ENCODE assay signal across 11 mouse cellular contexts in the genomic region with DNA sequence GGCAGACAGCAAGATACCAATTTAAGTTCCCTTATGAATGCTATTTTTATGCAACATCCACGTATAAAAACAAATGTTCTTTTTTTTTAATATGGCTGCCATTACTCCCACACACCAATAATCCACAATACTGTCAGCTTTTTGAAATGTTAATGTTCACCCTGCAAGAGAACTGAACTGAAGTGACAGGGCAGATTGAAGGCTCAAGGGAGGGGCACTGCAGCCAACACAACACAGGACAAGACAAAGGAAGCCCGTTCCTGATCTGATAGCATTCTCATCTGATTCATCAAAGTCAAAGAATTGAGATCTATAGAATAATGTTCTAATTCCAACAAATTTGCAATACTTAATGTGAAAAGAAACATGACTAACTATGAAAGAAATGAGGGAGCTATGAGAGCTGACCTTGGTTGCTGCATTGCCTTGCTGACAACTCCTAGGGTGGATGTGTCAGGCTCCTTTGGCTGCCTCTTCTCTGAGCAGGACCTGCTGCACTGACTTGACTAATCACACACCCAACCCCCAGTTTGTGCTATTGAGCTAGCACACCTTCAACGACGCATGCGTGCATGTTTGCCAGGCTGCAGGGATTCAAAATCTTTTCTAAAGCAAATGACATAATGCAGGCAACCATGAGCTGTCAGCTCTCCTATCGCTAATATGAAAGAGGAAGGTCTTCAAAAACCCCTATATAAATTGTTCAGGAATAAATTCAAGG. TPM values are rescaled to one million over a fixed set of nuclear protein-coding genes. Genes with fewer than 3 reads are reported as not detected.
A peak's percentile ranks its signal among the peaks of the same experiment; 100 is the strongest.
DNase-seq lines count a peak whose midpoint lies in the region; ATAC-seq and TF ChIP-seq lines count a peak whose summit lies in the region.
"Had no signal": no experiment of that assay in that cellular context is flagged by ENCODE, and none has a peak within 500 bp of the region (broad histone marks: within the 10 kb centered on the region; RNA-seq: fewer than 3 reads in every experiment).

No protein-coding gene starts in this region.

- H3K9ac ChIP-seq in midbrain, embryonic 14.5 days (replicated peaks; ENCODE audit: low read length): peak overlapping the region; percentile 21; the same call in 1 of the 2 replicates
- no peak overlapping the region for H3K9ac ChIP-seq in stomach, postnatal 0 days (ENCODE audit: low read length)

- no peaks in the 10 kb centered on the region for H3K9me3 ChIP-seq in midbrain, embryonic 14.5 days (ENCODE audit: control insufficient read depth, low read length)
- no peaks in the 10 kb centered on the region for H3K9me3 ChIP-seq in stomach, postnatal 0 days (ENCODE audit: control insufficient read depth, low read length)

- H3K27ac ChIP-seq in midbrain, embryonic 14.5 days (replicated peaks; ENCODE audit: low read depth, low read length): peak overlapping the region; percentile 73
- no peak overlapping the region for H3K27ac ChIP-seq in stomach, postnatal 0 days (replicated peaks)
- H3K27ac ChIP-seq: kidney, postnatal 0 days had no signal

- peak overlapping the region; percentile 35 for H3K4me2 ChIP-seq in midbrain, embryonic 14.5 days (ENCODE audit: low read length)
- H3K4me2 ChIP-seq in stomach, postnatal 0 days (replicated peaks; ENCODE audit: low read depth): no peak overlapping the region

- 58% methylated on average over 6 of the region's 6 CpGs for WGBS in midbrain, embryonic 14.5 days
- 64% methylated on average over 6 of the region's 6 CpGs for WGBS in stomach, postnatal 0 days

- no peaks in the 10 kb centered on the region for H3K27me3 ChIP-seq in midbrain, embryonic 14.5 days (ENCODE audit: control insufficient read depth, insufficient read depth, low read length)
- no peaks in the 10 kb centered on the region for H3K27me3 ChIP-seq in stomach, postnatal 0 days (ENCODE audit: control insufficient read depth, insufficient read depth, low read length)

- no peak for TF ChIP-seq EP300 in stomach, postnatal 0 days (optimal IDR thresholded peaks at IDR 0.05)

- H3K4me3 ChIP-seq in midbrain, embryonic 14.5 days (replicated peaks; ENCODE audit: low read depth, low read length): peak overlapping the region; percentile 28
- no peak overlapping the region for H3K4me3 ChIP-seq in stomach, postnatal 0 days (ENCODE audit: low read depth, low read length)

- no peaks in the 10 kb centered on the region for H3K4me1 ChIP-seq in midbrain, embryonic 14.5 days (ENCODE audit: control insufficient read depth, insufficient read depth, low read length)
- no peaks in the 10 kb centered on the region for H3K4me1 ChIP-seq in stomach, postnatal 0 days (replicated peaks; ENCODE audit: control insufficient read depth, insufficient read depth)

- TF ChIP-seq CTCF in stomach, postnatal 0 days (IDR thresholded peaks at IDR 0.05; ENCODE audit: low read depth): no peak

- H3K36me3 ChIP-seq in midbrain, embryonic 14.5 days (ENCODE audit: control insufficient read depth, insufficient read depth, low read length): no peaks in the 10 kb centered on the region
- no peaks in the 10 kb centered on the region for H3K36me3 ChIP-seq in stomach, postnatal 0 days (ENCODE audit: control insufficient read depth, insufficient read depth, low read length)

- ATAC-seq in midbrain, embryonic 14.5 days (ENCODE audit: low FRiP score, low TSS enrichment): peak; percentile 64; the same call in 1 of the 2 replicates
- ATAC-seq in stomach, postnatal 0 days (ENCODE audit: low FRiP score, low TSS enrichment): no peak
- ATAC-seq: lung, postnatal 0 days had no signal

- DNase-seq in cerebellum, adult 11-12 months: peak; percentile 75
- DNase-seq in cerebellum, postnatal 14 days: peak; percentile 73 to 80
- peak; percentile 71 to 79 for DNase-seq in layer of hippocampus, adult 18-20 months (ENCODE audit: low spot score in 2 of 2)
- peak; percentile 82 for DNase-seq in midbrain, embryonic 14.5 days
- DNase-seq in ovary, postnatal 36 days (ENCODE audit: low spot score): no peak
- DNase-seq in T-cell, adult 2 months (ENCODE audit: low spot score): no peak
- no peak for DNase-seq in stomach, postnatal 0 days (ENCODE audit: low spot score)

RNA-seq across cellular contexts. Expression of a gene that starts 42.8 kb away (rescaled TPM):
- 10 to 100 TPM; 55.2 to 58.0 TPM for total RNA-seq in layer of hippocampus, adult 18-20 months (2021)
- 7.9 and 10.8 TPM in 2 replicates for polyA plus RNA-seq in midbrain, embryonic 14.5 days (2014; fragmentation: Nextera tagmentation; extraction: Ambion mirVana)
- polyA plus RNA-seq in stomach, postnatal 0 days (2015; fragmentation: Nextera tagmentation; extraction: Ambion mirVana): 0.12 and 0.15 TPM in 2 replicates
- polyA plus RNA-seq: lung, postnatal 0 days had no signal

RNA-seq across cellular contexts. Expression of a gene that starts 42.8 kb away (rescaled TPM):
- total RNA-seq in layer of hippocampus, adult 18-20 months (2021): 1,000 to 10,000 TPM; 2,266 to 2,412 TPM
- polyA plus RNA-seq in midbrain, embryonic 14.5 days (2014; fragmentation: Nextera tagmentation; extraction: Ambion mirVana): 590 and 696 TPM in 2 replicates
- 16.8 and 18.1 TPM in 2 replicates for polyA plus RNA-seq in stomach, postnatal 0 days (2015; fragmentation: Nextera tagmentation; extraction: Ambion mirVana)
- total RNA-seq: neutrophil, adult 5-6 weeks had no signal
- polyA plus RNA-seq: gonadal fat pad, adult 2 months had no signal

Comparison
In these comparisons a context has a peak if more than half of its experiments do, and no peak if none do; other contexts are left out.
1. DNase-seq: peak in cerebellum, adult 11-12 months (single experiment), cerebellum, postnatal 14 days (2 of 2), layer of hippocampus, adult 18-20 months (2 of 2) and midbrain, embryonic 14.5 days (single experiment); none in ovary, postnatal 36 days (single experiment), T-cell, adult 2 months (single experiment) and stomach, postnatal 0 days (single experiment).
2. RNA of a gene that starts 42.8 kb away (polyA plus RNA-seq): 590 to 696 TPM in midbrain, embryonic 14.5 days; 16.8 to 18.1 TPM in stomach, postnatal 0 days; every median in the first group is over 10 times any median in the second.